ENCODE assay signal across 7 mouse cellular contexts in the genomic region with DNA sequence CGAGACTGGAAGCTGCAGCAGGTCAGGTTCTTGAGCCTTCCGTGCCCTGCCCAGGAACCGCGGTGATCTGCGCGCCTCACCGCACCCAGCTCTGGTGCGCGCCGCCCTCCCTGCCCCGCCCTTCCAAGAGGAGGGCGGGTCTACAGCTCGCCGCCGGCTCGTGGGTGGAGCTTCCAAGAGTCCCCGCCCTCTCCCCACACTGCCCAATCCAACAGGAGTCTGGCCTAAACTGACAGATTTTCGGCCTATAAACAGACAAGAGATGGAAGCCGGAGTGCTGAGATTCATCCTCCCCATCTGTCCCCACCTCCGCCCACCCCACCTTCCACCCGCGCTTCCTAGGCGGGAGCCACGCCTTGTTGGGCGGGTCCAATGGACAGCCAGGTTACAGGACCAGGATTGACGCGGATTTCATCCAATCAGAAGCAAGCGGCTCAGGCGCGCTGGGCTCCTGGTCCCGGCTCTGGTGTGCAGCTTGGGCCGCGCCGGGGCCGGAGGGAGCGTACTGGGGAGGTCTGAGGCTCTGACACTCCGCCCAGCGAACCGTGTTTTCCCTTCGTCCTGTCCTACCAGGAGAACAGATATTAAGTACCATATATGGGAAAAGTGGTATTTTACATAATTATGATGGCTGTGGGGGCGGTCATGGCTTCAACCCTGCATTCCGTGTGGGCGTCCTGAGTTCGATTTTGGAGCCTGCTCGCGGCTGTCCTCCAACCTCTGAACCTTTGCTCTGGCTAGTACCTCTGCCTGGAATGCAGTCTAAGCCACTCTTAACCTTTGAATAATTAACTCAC. TPM values are rescaled to one million over a fixed set of nuclear protein-coding genes. Genes with fewer than 3 reads are reported as not detected.
DNase-seq lines count a peak whose midpoint lies in the region; ATAC-seq lines count a peak whose summit lies in the region.

TSS of gene Myh9 (minus strand) at position 129 of the 797 bp plus-strand sequence.

- peak within 1 kb of the TSS; percentile 73 for H3K4me2 ChIP-seq in intestine, embryonic 15.5 days (replicated peaks)

- peak; percentile 94 for ATAC-seq in intestine, embryonic 15.5 days

- DNase-seq in adrenal gland, adult 2 months = peak; percentile 100
- peak; percentile 100 for DNase-seq in embryo, embryonic 11.5 days (ENCODE audit: low read depth, low spot score)
- DNase-seq in gastrocnemius, postnatal 36 days = peak; percentile 96 to 99
- DNase-seq in left cerebral cortex, postnatal 25 days (ENCODE audit: low spot score in 2 of 2) = peak; percentile 100
- DNase-seq in midbrain, embryonic 10.5 days (ENCODE audit: low spot score) = peak; percentile 99
- DNase-seq in right cerebral cortex, postnatal 4 days = peak; percentile 98

- H3K4me1 ChIP-seq in intestine, embryonic 15.5 days (replicated peaks) = peaks cover 33% of the 10 kb centered on the region
- H3K4me1 ChIP-seq in midbrain, embryonic 10.5 days = peaks cover 48% of the 10 kb centered on the region

- H3K27me3 ChIP-seq in intestine, embryonic 15.5 days (replicated peaks) = no peaks in the 10 kb centered on the region
- H3K27me3 ChIP-seq in midbrain, embryonic 10.5 days (ENCODE audit: low read depth, poor library complexity, severe bottlenecking) = peaks cover 31% of the 10 kb centered on the region

- no peaks in the 10 kb centered on the region for H3K9me3 ChIP-seq in intestine, embryonic 15.5 days
- H3K9me3 ChIP-seq in midbrain, embryonic 10.5 days (replicated peaks) = no peaks in the 10 kb centered on the region

- peak within 1 kb of the TSS; percentile 98 for H3K4me3 ChIP-seq in intestine, embryonic 15.5 days (replicated peaks)
- peak within 1 kb of the TSS; percentile 89 for H3K4me3 ChIP-seq in midbrain, embryonic 10.5 days

- peak within 1 kb of the TSS; percentile 96 for H3K9ac ChIP-seq in intestine, embryonic 15.5 days

- peak within 1 kb of the TSS; percentile 97 for H3K27ac ChIP-seq in intestine, embryonic 15.5 days
- peak within 1 kb of the TSS; percentile 84 for H3K27ac ChIP-seq in midbrain, embryonic 10.5 days (replicated peaks)

- H3K36me3 ChIP-seq in intestine, embryonic 15.5 days = no peaks in the 10 kb centered on the region
- no peaks in the 10 kb centered on the region for H3K36me3 ChIP-seq in midbrain, embryonic 10.5 days

- intact Hi-C loops in gastrocnemius, postnatal 36 days (cut with DNase I) = loop anchor here (5.0 kb wide), 1 partner anchor 75 kb away; no protein-coding TSS in a partner anchor
- intact Hi-C loops in left cerebral cortex, postnatal 25 days (cut with DNase I) = loop anchor here (5.0 kb wide), 2 partner anchors 40 to 60 kb away; no protein-coding TSS in a partner anchor

- under 1% methylated on average over 46 of the region's 46 CpGs for WGBS in intestine, embryonic 15.5 days
- under 1% methylated on average over 46 of the region's 46 CpGs for WGBS in midbrain, embryonic 10.5 days

RNA-seq across cellular contexts. Expression of gene Myh9, which starts in this region (rescaled TPM):
- 100 to 1,000 TPM; 280 to 306 TPM for total RNA-seq in adrenal gland, adult 2 months (2021)
- 45.4 and 51.9 TPM in 2 replicates for polyA plus RNA-seq in adrenal gland, adult 2 months (2012; rRNA removed)
- total RNA-seq in gastrocnemius, postnatal 36 days (2021) = 10 to 100 TPM; 48.4 to 49.1 TPM
- polyA plus RNA-seq in intestine, embryonic 15.5 days (2015; fragmentation: Nextera tagmentation; extraction: Ambion mirVana) = 51.6 and 52.9 TPM in 2 replicates
- 10 to 100 TPM; 69.9 to 75.5 TPM for total RNA-seq in left cerebral cortex, postnatal 25 days (2021)
- polyA plus RNA-seq in midbrain, embryonic 10.5 days (2016; fragmentation: Nextera tagmentation; extraction: Ambion mirVana) = 29.0 and 29.4 TPM in 2 replicates

Comparison
In these comparisons a context has a peak if more than half of its experiments do, and no peak if none do; other contexts are left out.
1. Peak in every context shown above with its lines: DNase-seq, ATAC-seq, H3K4me3 ChIP-seq and H3K27ac ChIP-seq.